Mouse (Mus musculus): ENCODE measurements around the gene Gpank1. TPM values are rescaled to one million over a fixed set of nuclear protein-coding genes. Genes with fewer than 3 reads are reported as not detected.

Gpank1 gene
- polyA plus RNA-seq, 2 experiments: 10.0 to 12.7 TPM

DNA sequence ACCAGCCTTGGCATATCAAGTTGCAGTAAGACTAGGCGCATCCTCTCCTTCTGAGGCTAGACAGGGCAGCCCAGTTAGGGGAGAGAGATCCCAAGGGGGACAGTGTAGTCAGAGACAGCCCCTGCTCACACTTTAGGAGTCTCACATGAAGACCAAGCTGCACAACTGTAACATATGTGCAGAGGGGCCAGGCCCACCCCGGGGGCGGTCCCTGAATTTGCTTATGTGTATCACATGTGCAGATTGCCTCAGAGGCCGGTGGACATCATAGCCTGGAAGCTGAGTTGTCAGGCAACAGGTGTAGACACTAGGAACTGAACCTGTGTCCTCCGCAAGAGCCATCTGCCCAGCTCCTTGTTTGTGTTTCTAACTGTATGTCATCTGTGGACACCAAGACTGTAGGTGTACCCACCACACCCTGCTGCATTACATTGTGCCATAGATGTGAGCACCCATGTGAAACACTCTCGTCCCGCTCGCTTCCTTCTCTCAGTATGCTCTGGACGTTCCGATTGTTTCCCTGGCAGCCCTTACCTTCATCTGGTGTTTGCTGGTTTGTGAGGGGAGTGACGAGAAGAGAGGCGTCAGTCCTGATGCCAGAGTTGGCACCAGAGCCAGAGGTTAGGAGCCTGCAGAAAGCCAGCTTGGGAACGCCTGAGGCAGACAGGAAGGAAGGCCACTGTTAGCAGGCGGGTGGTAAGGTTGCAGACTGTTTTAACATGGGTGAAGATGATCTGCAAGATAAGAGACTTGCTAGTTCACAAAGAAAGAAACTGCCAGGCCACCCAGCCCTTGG is 28.7 kb upstream of the Gpank1 start:
- no peak overlapping the region for H3K27ac ChIP-seq
- no peak for TF ChIP-seq EP300 (IDR thresholded peaks at IDR 0.05; ENCODE audit: low read depth)
- TF ChIP-seq CTCF (IDR thresholded peaks at IDR 0.05; ENCODE audit: low read depth): no peak
- H3K9ac ChIP-seq (replicated peaks): no peak overlapping the region
- H3K36me3 ChIP-seq (replicated peaks; ENCODE audit: control insufficient read depth, insufficient read depth, low read depth): peaks cover 28% of the 10 kb centered on the region
- no peak overlapping the region for H3K4me2 ChIP-seq (ENCODE audit: low read depth)
- H3K9me3 ChIP-seq (ENCODE audit: control insufficient read depth, low read length): no peaks in the 10 kb centered on the region
- H3K27me3 ChIP-seq (ENCODE audit: control insufficient read depth, insufficient read depth, low read length): no peaks in the 10 kb centered on the region
- no peak for DNase-seq (ENCODE audit: low read depth in 3 of 3, low spot score in 3 of 3)
- H3K4me3 ChIP-seq (ENCODE audit: insufficient read depth in 1 of 2, low read depth in 2 of 2, low read length in 2 of 2): no peak overlapping the region
- ATAC-seq (ENCODE audit: insufficient read depth): no peak
- peaks cover 10% of the 10 kb centered on the region in 2 experiments for H3K4me1 ChIP-seq (replicated peaks; ENCODE audit: control insufficient read depth in 2 of 2, insufficient read depth in 2 of 2, low read length in 1 of 2)
- WGBS (ENCODE audit: insufficient replicate concordance): 81% methylated on average over 14 of the region's 14 CpGs

DNA sequence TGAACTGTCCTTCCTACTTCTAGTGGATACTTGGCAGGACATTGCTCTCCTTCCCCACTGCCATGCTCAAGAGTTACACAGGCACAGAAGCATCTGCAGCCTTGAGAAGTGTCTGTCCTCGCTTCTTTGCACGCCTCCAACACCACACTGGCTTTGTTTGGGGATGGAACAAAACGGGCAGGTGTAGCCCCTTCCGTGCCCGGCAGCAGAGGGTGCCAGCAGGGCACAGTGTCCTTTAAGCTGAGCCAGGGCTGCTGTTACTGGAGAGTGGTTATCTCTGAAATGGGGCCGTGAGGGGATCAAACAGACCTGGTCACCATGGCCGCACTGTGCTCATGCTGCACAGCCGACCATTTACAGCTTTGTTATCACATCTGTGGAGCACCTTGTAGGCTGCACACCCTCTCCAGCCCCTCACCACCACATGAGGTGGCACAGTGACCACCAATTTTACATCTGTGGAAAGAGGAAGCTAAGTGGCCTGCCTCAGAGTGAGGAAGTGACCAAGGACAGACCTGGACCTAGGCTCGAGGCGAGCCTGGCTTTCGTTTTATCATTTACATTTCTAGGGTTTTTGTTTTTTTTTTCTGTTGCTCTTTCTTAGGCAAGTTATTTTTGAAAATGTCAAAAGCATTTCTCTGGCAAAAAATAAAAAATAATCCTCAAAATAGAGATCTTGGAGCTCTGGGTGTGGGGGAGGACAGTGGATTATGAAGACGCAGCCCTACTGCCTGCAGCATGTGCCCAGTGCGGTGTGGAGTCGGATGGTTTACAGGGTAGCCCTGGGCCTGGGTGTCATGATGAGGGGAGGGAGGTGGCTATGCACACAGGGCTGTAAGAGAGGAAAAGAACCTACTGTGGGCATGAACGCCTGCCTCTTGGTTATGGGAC is 26.5 kb upstream of the Gpank1 start:
- ATAC-seq (ENCODE audit: insufficient read depth): no peak
- Histone ChIP-seq H3K9ac (replicated peaks) (no peak overlapping the region), H3K27me3 (ENCODE audit: control insufficient read depth, insufficient read depth, low read length) (no peaks in the 10 kb centered on the region), H3K4me1 (replicated peaks; ENCODE audit: control insufficient read depth in 2 of 2, insufficient read depth in 2 of 2, low read length in 1 of 2) (peaks cover 10% of the 10 kb centered on the region in 2 experiments), H3K4me3 (ENCODE audit: insufficient read depth in 1 of 2, low read depth in 2 of 2, low read length in 2 of 2) (no peak overlapping the region), H3K9me3 (ENCODE audit: control insufficient read depth, low read length) (no peaks in the 10 kb centered on the region), H3K27ac (no peak overlapping the region), H3K36me3 (replicated peaks; ENCODE audit: control insufficient read depth, insufficient read depth, low read depth) (peaks cover 38% of the 10 kb centered on the region), H3K4me2 (ENCODE audit: low read depth) (no peak overlapping the region)
- 76% methylated on average over 15 of the region's 15 CpGs for WGBS (ENCODE audit: insufficient replicate concordance)
- no peak for DNase-seq (ENCODE audit: low read depth in 3 of 3, low spot score in 3 of 3)
- TF ChIP-seq CTCF (IDR thresholded peaks at IDR 0.05; ENCODE audit: low read depth) (no peak), EP300 (IDR thresholded peaks at IDR 0.05; ENCODE audit: low read depth) (no peak)

DNA sequence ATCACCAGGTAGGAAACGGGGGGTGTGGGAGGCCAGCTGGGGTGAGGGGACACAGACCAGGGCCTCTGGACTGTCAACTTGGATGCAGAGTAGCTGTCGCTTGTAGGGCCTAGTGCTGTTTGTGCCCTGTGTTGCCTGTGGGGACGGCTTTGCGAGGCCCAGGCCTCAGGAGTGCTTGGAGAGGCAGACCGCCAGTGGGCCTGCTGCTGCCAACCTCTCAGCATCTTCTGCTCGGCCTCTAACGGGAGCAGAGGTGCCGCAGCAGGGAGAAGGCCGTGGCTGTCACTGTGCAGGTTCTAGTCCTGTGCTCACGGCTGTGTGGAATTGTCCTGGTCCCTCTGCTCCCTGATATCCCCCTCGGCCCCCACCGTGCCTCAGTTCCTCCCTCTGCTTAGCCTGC is 24.7 kb upstream of the Gpank1 start:
- TF ChIP-seq CTCF (IDR thresholded peaks at IDR 0.05; ENCODE audit: low read depth) (no peak), EP300 (IDR thresholded peaks at IDR 0.05; ENCODE audit: low read depth) (no peak)
- Histone ChIP-seq H3K27me3 (ENCODE audit: control insufficient read depth, insufficient read depth, low read length) (no peaks in the 10 kb centered on the region), H3K9me3 (ENCODE audit: control insufficient read depth, low read length) (no peaks in the 10 kb centered on the region), H3K36me3 (replicated peaks; ENCODE audit: control insufficient read depth, insufficient read depth, low read depth) (peaks cover 44% of the 10 kb centered on the region), H3K9ac (replicated peaks) (no peak overlapping the region), H3K4me1 (replicated peaks; ENCODE audit: control insufficient read depth in 2 of 2, insufficient read depth in 2 of 2, low read length in 1 of 2) (no peaks in the 10 kb centered on the region), H3K4me3 (ENCODE audit: insufficient read depth in 1 of 2, low read depth in 2 of 2, low read length in 2 of 2) (no peak overlapping the region), H3K27ac (no peak overlapping the region), H3K4me2 (ENCODE audit: low read depth) (no peak overlapping the region)
- DNase-seq (ENCODE audit: low read depth in 3 of 3, low spot score in 3 of 3) (no peak), ATAC-seq (ENCODE audit: insufficient read depth) (no peak)
- 84% methylated on average over 12 of the region's 12 CpGs for WGBS (ENCODE audit: insufficient replicate concordance)

DNA sequence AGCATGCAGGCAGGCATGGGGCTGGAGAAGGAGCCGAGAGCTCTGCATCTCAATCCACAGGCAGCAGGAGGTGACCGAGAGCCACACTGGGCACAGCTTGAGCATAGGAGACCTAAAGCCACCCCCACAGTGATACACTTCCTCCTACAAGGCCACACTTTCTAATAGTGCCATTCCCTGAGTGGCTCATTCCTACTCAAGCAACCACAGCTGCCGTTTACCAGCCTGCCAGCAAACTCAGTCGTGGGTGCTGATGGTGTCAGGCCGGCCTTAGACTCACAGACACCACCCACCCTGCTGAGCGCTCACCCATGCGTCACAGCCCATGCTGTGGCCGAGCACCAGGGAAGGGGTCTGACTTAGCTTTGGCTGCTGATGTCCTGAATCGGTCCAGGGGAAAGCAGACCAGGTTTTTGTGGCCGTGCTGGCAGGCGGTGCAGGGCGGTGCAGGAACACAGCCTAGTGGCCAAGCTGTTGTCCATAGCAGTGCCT is 24.0 kb upstream of the Gpank1 start:
- H3K4me2 ChIP-seq (ENCODE audit: low read depth): no peak overlapping the region

More for the DNA sequence above, 24.0 kb upstream of the Gpank1 start:
- WGBS (ENCODE audit: insufficient replicate concordance): 83% methylated on average over 12 of the region's 12 CpGs
- Histone ChIP-seq H3K9me3 (ENCODE audit: control insufficient read depth, low read length) (no peaks in the 10 kb centered on the region), H3K27me3 (ENCODE audit: control insufficient read depth, insufficient read depth, low read length) (no peaks in the 10 kb centered on the region), H3K4me3 (ENCODE audit: insufficient read depth in 1 of 2, low read depth in 2 of 2, low read length in 2 of 2) (no peak overlapping the region), H3K27ac (no peak overlapping the region), H3K9ac (replicated peaks) (no peak overlapping the region), H3K4me1 (replicated peaks; ENCODE audit: control insufficient read depth in 2 of 2, insufficient read depth in 2 of 2, low read length in 1 of 2) (no peaks in the 10 kb centered on the region), H3K36me3 (replicated peaks; ENCODE audit: control insufficient read depth, insufficient read depth, low read depth) (peaks cover 45% of the 10 kb centered on the region)
- DNase-seq (ENCODE audit: low read depth in 3 of 3, low spot score in 3 of 3) (no peak), ATAC-seq (ENCODE audit: insufficient read depth) (no peak)
- TF ChIP-seq EP300 (IDR thresholded peaks at IDR 0.05; ENCODE audit: low read depth): no peak
- TF ChIP-seq CTCF (IDR thresholded peaks at IDR 0.05; ENCODE audit: low read depth): no peak
